Mouse (Mus musculus): Measurements from ENCODE around the gene Slc25a47. TPM values are rescaled to one million over a fixed set of nuclear protein-coding genes. Genes with fewer than 3 reads are reported as not detected.
"Not testable (repeated sequence)": the region's sequence is repeated elsewhere in the genome, so short reads cannot be mapped to it uniquely, and the experiment has no call there.

Gene Slc25a47
- polyA plus RNA-seq, 1 experiment from 2014 or later, result 11.5 TPM

- Histone ChIP-seq H3K27ac (ENCODE audit: low read length) (no peak overlapping the region), H3K4me2 (replicated peaks; ENCODE audit: low read depth, low read length) (no peak overlapping the region), H3K9ac (replicated peaks; ENCODE audit: low read depth, low read length) (no peak overlapping the region), H3K36me3 (ENCODE audit: control insufficient read depth, insufficient read depth, low read length) (peaks cover 32% of the 10 kb centered on the region), H3K4me1 (ENCODE audit: control insufficient read depth, insufficient read depth, low read length) (peaks cover 17% of the 10 kb centered on the region; the same call in 1 of the 2 replicates), H3K9me3 (ENCODE audit: control insufficient read depth, low read depth, low read length) (no peaks in the 10 kb centered on the region), H3K4me3 (ENCODE audit: low read depth, low read length) (no peak overlapping the region), H3K27me3 (ENCODE audit: control insufficient read depth, insufficient read depth, low read length) (no peaks in the 10 kb centered on the region)
- ATAC-seq (ENCODE audit: insufficient number of reproducible peaks, insufficient read depth, low FRiP score, low read depth), result no peak
- 87% methylated on average over 6 of the region's 6 CpGs for WGBS
Observed at GRCm38 (mm10) chr12:108841181-108841580, 5.3 kb downstream of the Slc25a47 start.

DNA sequence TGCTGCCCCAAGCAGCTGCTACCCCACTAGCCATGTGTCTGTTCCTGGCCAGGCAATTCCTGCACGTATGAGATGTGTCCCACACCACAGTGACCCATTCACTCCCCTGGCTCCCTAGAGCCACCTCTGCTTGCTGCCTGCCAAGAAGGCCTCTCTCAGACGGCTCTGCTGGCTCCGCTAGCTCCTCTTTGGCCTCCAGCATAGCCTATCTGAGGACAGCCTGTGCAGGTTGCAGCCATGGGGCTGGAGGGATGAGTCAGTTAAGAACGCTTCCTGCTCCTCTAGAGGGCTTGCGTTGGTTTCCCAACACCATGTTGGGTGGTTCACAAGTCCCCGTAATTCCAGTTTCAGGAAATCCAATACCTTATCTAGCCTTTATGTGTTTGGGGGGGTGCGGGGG is 6.8 kb downstream of the Slc25a47 start:
- Histone ChIP-seq H3K36me3 (ENCODE audit: control insufficient read depth, insufficient read depth, low read length) (peaks cover 32% of the 10 kb centered on the region), H3K9me3 (ENCODE audit: control insufficient read depth, low read depth, low read length) (no peaks in the 10 kb centered on the region), H3K4me2 (replicated peaks; ENCODE audit: low read depth, low read length) (no peak overlapping the region), H3K27me3 (ENCODE audit: control insufficient read depth, insufficient read depth, low read length) (no peaks in the 10 kb centered on the region), H3K4me1 (ENCODE audit: control insufficient read depth, insufficient read depth, low read length) (0 out of 2 replicates have a peak, but pooled peaks cover 7% of the 10 kb centered on the region), H3K9ac (replicated peaks; ENCODE audit: low read depth, low read length) (no peak overlapping the region), H3K27ac (ENCODE audit: low read length) (no peak overlapping the region), H3K4me3 (ENCODE audit: low read depth, low read length) (no peak overlapping the region)
- 92% methylated on average over 7 of the region's 7 CpGs for WGBS
- ATAC-seq (ENCODE audit: insufficient number of reproducible peaks, insufficient read depth, low FRiP score, low read depth), result no peak

DNA sequence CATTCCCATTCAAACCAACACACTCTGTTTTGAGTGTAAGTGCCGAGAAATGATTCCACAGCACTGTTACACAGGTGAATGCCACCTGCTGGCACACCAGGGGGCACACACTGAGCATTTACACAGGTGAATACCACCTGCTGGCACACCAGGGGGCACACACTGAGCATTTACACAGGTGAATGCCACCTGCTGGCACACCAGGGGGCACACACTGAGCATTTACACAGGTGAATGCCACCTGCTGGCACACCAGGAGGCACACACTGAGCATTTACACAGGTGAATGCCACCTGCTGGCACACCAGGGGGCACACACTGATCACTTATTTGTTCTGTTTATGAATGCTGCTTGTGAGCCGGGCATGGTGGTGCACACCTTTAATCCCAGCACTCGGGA is 12.2 kb downstream of the Slc25a47 start:
- not testable (repeated sequence) for H3K9me3 ChIP-seq (ENCODE audit: control insufficient read depth, low read depth, low read length); ATAC-seq (ENCODE audit: insufficient number of reproducible peaks, insufficient read depth, low FRiP score, low read depth); H3K27me3 ChIP-seq (ENCODE audit: control insufficient read depth, insufficient read depth, low read length); H3K4me3 ChIP-seq (ENCODE audit: low read depth, low read length); H3K4me2 ChIP-seq (replicated peaks; ENCODE audit: low read depth, low read length); H3K27ac ChIP-seq (ENCODE audit: low read length); H3K36me3 ChIP-seq (ENCODE audit: control insufficient read depth, insufficient read depth, low read length); H3K9ac ChIP-seq (replicated peaks; ENCODE audit: low read depth, low read length); H3K4me1 ChIP-seq (ENCODE audit: control insufficient read depth, insufficient read depth, low read length)
- WGBS, result 92% methylated on average over 3 of the region's 3 CpGs

DNA sequence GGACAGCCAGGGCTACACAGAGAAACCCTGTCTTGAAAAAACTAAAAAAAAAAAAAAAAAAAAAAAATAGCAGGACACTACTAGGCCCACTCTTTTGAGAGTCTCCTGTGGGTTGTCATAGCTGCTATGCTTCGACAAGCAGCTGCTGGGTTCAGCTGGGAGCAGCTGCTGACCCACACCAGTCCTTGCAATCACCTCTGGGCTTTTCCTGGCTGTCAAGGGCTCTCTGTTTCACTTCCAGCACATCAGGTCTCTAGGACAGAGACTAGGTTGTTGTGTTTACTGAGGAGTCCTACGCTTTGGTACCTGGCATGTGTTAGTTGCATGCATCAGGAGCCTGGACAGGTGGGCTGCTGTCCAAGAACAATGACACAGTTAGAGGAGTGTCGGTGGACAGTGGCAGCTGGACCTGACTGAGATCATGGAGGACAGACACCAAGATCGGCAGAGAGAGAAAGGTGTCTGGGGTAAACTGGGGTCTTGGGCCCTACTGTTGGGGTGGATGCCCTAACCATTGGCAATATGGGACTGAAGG is 13.7 kb downstream of the Slc25a47 start:
- ATAC-seq (ENCODE audit: insufficient number of reproducible peaks, insufficient read depth, low FRiP score, low read depth), result no peak

DNA sequence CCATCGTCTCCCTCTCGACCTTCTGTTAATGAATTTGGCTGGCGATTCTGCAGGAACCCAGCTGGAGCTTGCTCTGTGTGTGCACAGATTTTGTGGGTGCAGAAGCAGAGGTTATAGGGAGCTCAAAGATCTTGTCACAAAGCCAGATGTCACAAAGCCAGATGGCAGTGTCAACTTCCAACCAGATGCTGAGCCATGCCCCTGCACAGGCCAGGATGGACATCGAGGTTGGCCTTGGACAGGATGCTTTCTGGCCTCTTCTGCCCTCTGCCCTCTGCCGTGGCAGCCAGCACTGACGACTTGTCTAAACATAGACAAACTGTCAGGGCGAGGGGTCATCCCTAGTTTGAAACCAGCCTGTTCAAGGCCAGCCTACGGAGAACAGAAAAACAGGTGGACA is 14.3 kb downstream of the Slc25a47 start:
- Histone ChIP-seq H3K9me3 (ENCODE audit: control insufficient read depth, low read depth, low read length) (no peaks in the 10 kb centered on the region), H3K36me3 (ENCODE audit: control insufficient read depth, insufficient read depth, low read length) (no peaks in the 10 kb centered on the region; the same call in none of the 2 replicates), H3K4me1 (ENCODE audit: control insufficient read depth, insufficient read depth, low read length) (0 out of 2 replicates have a peak, but pooled peaks cover 3% of the 10 kb centered on the region), H3K9ac (replicated peaks; ENCODE audit: low read depth, low read length) (no peak overlapping the region), H3K4me3 (ENCODE audit: low read depth, low read length) (no peak overlapping the region), H3K27ac (ENCODE audit: low read length) (no peak overlapping the region), H3K4me2 (replicated peaks; ENCODE audit: low read depth, low read length) (no peak overlapping the region), H3K27me3 (ENCODE audit: control insufficient read depth, insufficient read depth, low read length) (no peaks in the 10 kb centered on the region)
- WGBS, result 33% methylated on average over 8 of the region's 8 CpGs
- ATAC-seq (ENCODE audit: insufficient number of reproducible peaks, insufficient read depth, low FRiP score, low read depth), result no peak

More for the DNA sequence above, 13.7 kb downstream of the Slc25a47 start:
- Histone ChIP-seq H3K9me3 (ENCODE audit: control insufficient read depth, low read depth, low read length) (no peaks in the 10 kb centered on the region), H3K27me3 (ENCODE audit: control insufficient read depth, insufficient read depth, low read length) (no peaks in the 10 kb centered on the region), H3K36me3 (ENCODE audit: control insufficient read depth, insufficient read depth, low read length) (no peaks in the 10 kb centered on the region; the same call in none of the 2 replicates), H3K4me1 (ENCODE audit: control insufficient read depth, insufficient read depth, low read length) (0 out of 2 replicates have a peak, but pooled peaks cover 3% of the 10 kb centered on the region), H3K4me2 (replicated peaks; ENCODE audit: low read depth, low read length) (no peak overlapping the region), H3K27ac (ENCODE audit: low read length) (no peak overlapping the region), H3K4me3 (ENCODE audit: low read depth, low read length) (no peak overlapping the region), H3K9ac (replicated peaks; ENCODE audit: low read depth, low read length) (no peak overlapping the region)
- WGBS, result 70% methylated on average over 4 of the region's 4 CpGs

DNA sequence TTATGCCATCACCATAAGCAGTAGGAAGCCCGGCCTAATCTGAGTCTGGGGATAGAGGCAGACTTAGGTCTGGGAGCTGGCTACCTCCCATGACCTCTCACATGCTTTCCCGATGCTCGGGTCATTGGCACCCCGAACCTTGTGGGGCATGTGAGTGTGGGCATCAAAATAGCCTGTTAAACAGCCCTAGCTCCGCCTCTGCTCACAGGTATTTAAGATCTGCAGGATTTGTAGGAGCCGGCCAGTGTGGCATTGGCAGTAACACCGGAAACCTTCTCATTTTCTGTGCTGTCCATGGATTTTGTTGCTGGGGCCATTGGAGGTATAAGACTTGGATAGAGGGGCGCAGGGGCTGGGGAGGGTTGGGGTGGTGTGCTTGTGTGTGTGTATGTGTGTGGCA is 15.0 kb downstream of the Slc25a47 start:
- Histone ChIP-seq H3K9me3 (ENCODE audit: control insufficient read depth, low read depth, low read length) (no peaks in the 10 kb centered on the region), H3K4me2 (replicated peaks; ENCODE audit: low read depth, low read length) (no peak overlapping the region), H3K36me3 (ENCODE audit: control insufficient read depth, insufficient read depth, low read length) (peaks cover 3% of the 10 kb centered on the region; the same call in 1 of the 2 replicates), H3K27ac (ENCODE audit: low read length) (no peak overlapping the region), H3K9ac (replicated peaks; ENCODE audit: low read depth, low read length) (no peak overlapping the region), H3K4me3 (ENCODE audit: low read depth, low read length) (no peak overlapping the region), H3K27me3 (ENCODE audit: control insufficient read depth, insufficient read depth, low read length) (no peaks in the 10 kb centered on the region), H3K4me1 (ENCODE audit: control insufficient read depth, insufficient read depth, low read length) (0 out of 2 replicates have a peak, but pooled peaks cover 3% of the 10 kb centered on the region)
- ATAC-seq (ENCODE audit: insufficient number of reproducible peaks, insufficient read depth, low FRiP score, low read depth), result no peak
- WGBS, result 80% methylated on average over 8 of the region's 8 CpGs

DNA sequence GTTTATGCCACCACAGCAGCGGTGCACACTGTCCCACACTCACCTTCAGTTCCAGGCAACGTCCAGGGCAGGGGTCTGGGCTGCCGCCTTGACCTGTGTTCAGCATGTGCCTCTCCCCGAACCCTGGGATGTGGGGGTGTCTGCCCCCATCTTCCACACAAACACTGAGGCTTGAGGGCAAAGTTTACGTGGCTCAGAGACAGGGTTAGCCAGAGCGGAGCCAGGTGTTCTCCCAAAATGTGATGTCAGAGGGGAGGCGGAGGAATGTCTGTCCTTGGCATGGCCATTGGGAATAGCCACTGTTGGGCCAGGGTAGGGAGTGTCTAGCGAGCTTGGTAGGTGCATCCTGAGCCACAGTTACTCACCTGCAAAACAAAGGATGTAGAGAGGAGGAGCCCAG is 17.0 kb downstream of the Slc25a47 start:
- 86% methylated on average over 8 of the region's 8 CpGs for WGBS
- Histone ChIP-seq H3K9me3 (ENCODE audit: control insufficient read depth, low read depth, low read length) (no peaks in the 10 kb centered on the region), H3K27me3 (ENCODE audit: control insufficient read depth, insufficient read depth, low read length) (no peaks in the 10 kb centered on the region), H3K4me3 (ENCODE audit: low read depth, low read length) (no peak overlapping the region), H3K9ac (replicated peaks; ENCODE audit: low read depth, low read length) (no peak overlapping the region), H3K36me3 (ENCODE audit: control insufficient read depth, insufficient read depth, low read length) (peaks cover 3% of the 10 kb centered on the region; the same call in 1 of the 2 replicates), H3K4me1 (ENCODE audit: control insufficient read depth, insufficient read depth, low read length) (0 out of 2 replicates have a peak, but pooled peaks cover 3% of the 10 kb centered on the region), H3K27ac (ENCODE audit: low read length) (no peak overlapping the region), H3K4me2 (replicated peaks; ENCODE audit: low read depth, low read length) (no peak overlapping the region)
- ATAC-seq (ENCODE audit: insufficient number of reproducible peaks, insufficient read depth, low FRiP score, low read depth), result no peak

GRCm38 (mm10) chr12:108855081-108855480 is 19.2 kb downstream of the Slc25a47 start:
- H3K27ac ChIP-seq (ENCODE audit: low read length), result no peak overlapping the region
- H3K27me3 ChIP-seq (ENCODE audit: control insufficient read depth, insufficient read depth, low read length), result no peaks in the 10 kb centered on the region
- 93% methylated on average over 10 of the region's 10 CpGs for WGBS
- ATAC-seq (ENCODE audit: insufficient number of reproducible peaks, insufficient read depth, low FRiP score, low read depth), result no peak
- H3K36me3 ChIP-seq (ENCODE audit: control insufficient read depth, insufficient read depth, low read length), result peaks cover 6% of the 10 kb centered on the region
- H3K9me3 ChIP-seq (ENCODE audit: control insufficient read depth, low read depth, low read length), result no peaks in the 10 kb centered on the region
- H3K4me1 ChIP-seq (ENCODE audit: control insufficient read depth, insufficient read depth, low read length), result 0 out of 2 replicates have a peak, but pooled peaks cover 6% of the 10 kb centered on the region
- H3K4me2 ChIP-seq (replicated peaks; ENCODE audit: low read depth, low read length), result no peak overlapping the region
- H3K9ac ChIP-seq (replicated peaks; ENCODE audit: low read depth, low read length), result no peak overlapping the region
- no peak overlapping the region for H3K4me3 ChIP-seq (ENCODE audit: low read depth, low read length)

GRCm38 (mm10) chr12:108856186-108856585 is 20.3 kb downstream of the Slc25a47 start:
- no peak overlapping the region for H3K9ac ChIP-seq (replicated peaks; ENCODE audit: low read depth, low read length)
- H3K4me2 ChIP-seq (replicated peaks; ENCODE audit: low read depth, low read length), result no peak overlapping the region
- H3K27ac ChIP-seq (ENCODE audit: low read length), result no peak overlapping the region
- H3K36me3 ChIP-seq (ENCODE audit: control insufficient read depth, insufficient read depth, low read length), result peaks cover 15% of the 10 kb centered on the region
- 82% methylated on average over 8 of the region's 8 CpGs for WGBS
- 0 out of 2 replicates have a peak, but pooled peaks cover 3% of the 10 kb centered on the region for H3K4me1 ChIP-seq (ENCODE audit: control insufficient read depth, insufficient read depth, low read length)
- H3K27me3 ChIP-seq (ENCODE audit: control insufficient read depth, insufficient read depth, low read length), result no peaks in the 10 kb centered on the region
- H3K9me3 ChIP-seq (ENCODE audit: control insufficient read depth, low read depth, low read length), result no peaks in the 10 kb centered on the region
- ATAC-seq (ENCODE audit: insufficient number of reproducible peaks, insufficient read depth, low FRiP score, low read depth), result no peak
- no peak overlapping the region for H3K4me3 ChIP-seq (ENCODE audit: low read depth, low read length)
